Mouse (Mus musculus) liver (tissue): ENCODE data around the gene Kndc1.

Source experiments
- DNase-seq: peaks from one replicate; pipeline ENCODE4 v3.0.0-alpha.2; 2020; ENCODE audit warnings: mixed read lengths

Kndc1 gene

DNA sequence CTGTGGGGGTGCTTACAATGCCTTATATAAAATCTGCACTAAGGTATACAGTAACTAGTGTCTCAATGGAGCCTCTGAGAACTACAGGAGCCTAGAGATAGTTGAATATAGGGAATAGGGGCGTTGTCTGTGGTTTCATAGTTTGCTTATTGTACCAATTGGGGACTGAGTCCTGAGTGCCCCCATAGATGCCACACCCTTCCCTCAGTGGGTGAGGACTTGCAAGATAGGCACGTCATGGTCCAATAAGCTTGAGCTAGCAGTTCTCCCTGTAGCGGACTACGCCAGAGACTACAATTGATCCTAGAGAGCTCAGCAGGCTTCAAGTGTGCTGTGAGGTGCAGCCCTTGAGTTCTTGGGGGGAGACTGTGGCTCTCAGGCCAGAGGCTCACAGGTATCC, 61.0 kb downstream of the Kndc1 start:
- peak; percentile 17 for DNase-seq

- no peak for DNase-seq
Observed at GRCm38 (mm10) chr7:139956658-139957057, 62.2 kb downstream of the Kndc1 start.

- no peak for DNase-seq
Observed at GRCm38 (mm10) chr7:139957437-139957836, 62.9 kb downstream of the Kndc1 start.

- no peak for DNase-seq
Observed at GRCm38 (mm10) chr7:139957958-139958357, 63.5 kb downstream of the Kndc1 start.

GRCm38 (mm10) chr7:139961141-139961540, 66.6 kb downstream of the Kndc1 start:
- no peak for DNase-seq

DNA sequence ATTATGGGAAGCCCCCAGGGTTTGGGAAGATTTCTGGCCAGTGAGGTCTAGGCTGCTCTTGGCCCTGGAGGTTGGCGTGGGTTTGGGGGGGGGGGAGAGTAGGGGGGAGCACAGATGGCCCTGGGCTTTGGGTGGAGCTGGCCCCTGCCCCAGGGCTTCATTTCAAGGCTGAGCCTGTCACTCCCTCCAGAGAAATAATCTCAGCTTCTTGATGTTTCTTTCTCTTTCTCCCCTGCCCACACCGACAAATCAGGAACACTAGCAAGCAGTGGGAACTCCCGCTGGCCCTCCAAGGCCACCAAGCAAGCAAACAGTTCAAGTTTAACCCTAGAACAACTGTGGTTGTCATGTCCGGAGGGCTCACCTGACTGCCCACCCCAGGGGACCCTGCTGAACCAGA, 69.3 kb downstream of the Kndc1 start:
- DNase-seq, result no peak

- DNase-seq, result no peak
Observed at GRCm38 (mm10) chr7:139967175-139967574, 72.7 kb downstream of the Kndc1 start.

GRCm38 (mm10) chr7:139968428-139968827, 73.9 kb downstream of the Kndc1 start:
- no peak for DNase-seq

- DNase-seq, result peak; percentile 69
Observed at GRCm38 (mm10) chr7:139969348-139970130, 75.0 kb downstream of the Kndc1 start.

GRCm38 (mm10) chr7:139970216-139970919, 75.9 kb downstream of the Kndc1 start:
- no peak for DNase-seq

- DNase-seq, result no peak
Observed at GRCm38 (mm10) chr7:139970979-139971378, 76.5 kb downstream of the Kndc1 start.

- DNase-seq, result peak; percentile 20
Observed at GRCm38 (mm10) chr7:139971436-139971835, 76.9 kb downstream of the Kndc1 start.

DNA sequence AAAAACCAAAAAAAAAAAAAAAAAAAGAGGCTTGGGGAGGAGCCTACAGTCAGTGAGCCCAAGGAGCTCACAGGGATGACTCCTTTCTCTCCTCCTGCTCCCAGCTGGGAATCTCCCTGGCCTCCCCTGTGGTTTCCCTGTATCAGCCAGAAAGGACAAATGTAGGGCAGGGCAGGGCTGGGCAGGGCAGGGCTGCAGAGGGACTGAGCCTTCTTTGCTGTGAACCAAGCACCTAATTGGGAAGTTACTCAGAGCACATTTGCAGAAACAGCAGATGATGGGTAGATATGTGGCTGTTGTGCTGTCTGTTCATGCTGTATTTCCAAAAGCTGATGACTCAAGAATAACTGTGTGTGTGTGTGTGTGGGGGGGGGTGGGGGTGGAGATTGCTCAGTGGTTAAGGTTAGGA, 78.4 kb downstream of the Kndc1 start:
- no peak for DNase-seq

DNA sequence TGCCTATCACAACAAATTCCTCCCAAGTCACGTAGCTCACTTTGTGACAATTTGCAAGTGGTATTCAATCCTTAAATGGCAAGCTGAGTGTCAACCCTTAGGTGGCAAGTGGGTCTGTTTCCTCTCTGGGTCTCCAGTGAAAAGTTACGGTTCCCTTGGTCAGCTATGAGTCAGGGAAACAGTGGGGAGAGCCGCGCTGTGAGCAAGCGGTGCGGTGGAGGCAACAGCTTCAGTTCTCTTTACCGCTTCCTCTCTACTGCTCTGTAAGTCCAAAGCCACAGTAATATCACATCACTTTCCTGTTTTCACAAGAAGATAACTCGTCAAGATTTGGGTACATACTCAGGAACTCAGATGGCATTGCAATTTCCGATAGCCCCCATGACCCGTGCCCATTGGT, 79.8 kb downstream of the Kndc1 start:
- DNase-seq, result no peak

- no peak for DNase-seq
Observed at GRCm38 (mm10) chr7:139975471-139975870, 81.0 kb downstream of the Kndc1 start.

- DNase-seq, result peak; percentile 70
Observed at GRCm38 (mm10) chr7:139978278-139978892, 83.9 kb downstream of the Kndc1 start, which contains the start of gene 6430531B16Rik. Gene 6430531B16Rik, minus strand, starts transcription at chr7:139978755.

DNA sequence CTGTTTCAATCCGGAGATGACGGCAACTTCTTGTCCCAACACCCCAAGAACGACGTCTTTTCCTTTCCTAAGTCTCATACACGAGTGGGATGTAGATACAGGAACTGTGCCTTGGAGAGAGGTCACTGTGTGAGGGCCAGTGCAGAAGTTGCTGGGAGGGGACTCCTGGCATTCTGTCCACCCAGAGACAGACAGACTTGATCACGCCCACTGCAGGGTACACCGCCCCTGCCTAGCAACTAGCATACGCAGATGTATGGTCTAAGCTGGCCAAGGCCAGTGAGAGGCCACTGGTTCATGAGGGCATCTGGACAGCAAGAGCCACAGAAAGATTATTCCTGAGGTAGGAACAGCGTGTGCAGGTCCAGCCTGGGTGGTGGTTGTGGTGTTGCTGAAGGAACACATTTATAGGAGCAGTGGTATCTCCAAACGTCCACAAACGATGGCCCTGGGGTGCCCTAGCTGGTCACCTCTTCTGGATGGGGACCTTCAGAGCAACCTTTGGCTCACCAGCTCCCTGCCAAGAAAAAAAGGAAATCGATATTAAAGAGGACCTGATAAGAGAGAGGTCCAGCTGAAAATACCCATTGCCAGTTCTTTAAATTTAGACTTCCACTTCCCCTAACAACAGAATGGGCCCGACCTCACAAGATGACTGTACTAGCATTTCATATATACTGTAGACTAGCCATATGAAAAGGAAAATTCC, 84.7 kb downstream of the Kndc1 start:
- DNase-seq, result no peak

GRCm38 (mm10) chr7:139980778-139981177, 86.3 kb downstream of the Kndc1 start:
- no peak for DNase-seq

GRCm38 (mm10) chr7:139982058-139982457, 87.6 kb downstream of the Kndc1 start:
- DNase-seq, result no peak

GRCm38 (mm10) chr7:139984505-139984904, 90.0 kb downstream of the Kndc1 start:
- DNase-seq, result no peak

DNA sequence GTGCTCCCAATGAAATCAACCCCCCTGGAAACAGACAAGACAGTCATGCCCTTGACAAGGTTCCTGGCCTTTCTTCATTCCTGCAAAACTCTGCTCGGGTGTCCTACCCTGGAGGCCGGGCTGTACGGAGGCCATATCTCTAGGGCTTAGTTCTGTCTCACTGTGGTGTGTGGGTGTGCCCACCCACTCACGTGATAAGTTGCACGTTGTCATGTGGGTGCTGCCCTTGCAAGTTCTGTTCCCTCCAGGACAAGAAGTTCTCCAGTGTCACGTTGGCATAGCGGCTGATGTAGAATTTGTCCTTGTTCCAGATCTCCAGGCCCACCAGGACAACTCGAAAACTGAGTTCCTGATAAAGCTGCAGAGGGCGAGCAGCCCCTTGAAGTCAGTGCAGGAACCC, 93.8 kb downstream of the Kndc1 start:
- DNase-seq, result no peak

GRCm38 (mm10) chr7:139990864-139991394, 96.4 kb downstream of the Kndc1 start:
- DNase-seq, result no peak
